Mouse (Mus musculus) ES-Bruce4 (cell line): ENCODE measurements around the gene Extl1. TPM values are rescaled to one million over a fixed set of nuclear protein-coding genes. Genes with fewer than 3 reads are reported as not detected.
A peak's percentile ranks its signal among the peaks of the same experiment; 100 is the strongest.

ENCODE experiments used
- H3K27ac ChIP-seq: 2 replicates; pipeline ENCODE4 v1.5.1; 2012; ENCODE audit warnings: low read length, inconsistent platforms; ENCODE audit not compliant: insufficient read depth
- H3K27me3 ChIP-seq: 2 replicates; pipeline ENCODE4 v1.6.1; 2012; ENCODE audit warnings: mild to moderate bottlenecking, low read length, inconsistent platforms; ENCODE audit not compliant: control insufficient read depth, poor library complexity, insufficient read depth, severe bottlenecking
- H3K36me3 ChIP-seq: 2 replicates; pipeline ENCODE4 v1.6.1; 2012; ENCODE audit warnings: inconsistent platforms, mild to moderate bottlenecking, low read length, moderate library complexity; ENCODE audit not compliant: control insufficient read depth, poor library complexity, insufficient read depth, severe bottlenecking
- H3K4me1 ChIP-seq: one replicate; pipeline ENCODE4 v1.8.1; 2011; ENCODE audit warnings: low read length; ENCODE audit not compliant: control insufficient read depth, insufficient read depth
- H3K4me3 ChIP-seq: 2 replicates; pipeline ENCODE4 v1.5.1; 2011; ENCODE audit warnings: low read depth, mild to moderate bottlenecking, low read length
- H3K9ac ChIP-seq: 2 replicates; pipeline ENCODE4 v1.6.1; 2012; ENCODE audit warnings: low read depth, mild to moderate bottlenecking, inconsistent platforms; ENCODE audit not compliant: poor library complexity, severe bottlenecking
- H3K9me3 ChIP-seq: replicated peaks from 2 replicates; pipeline ENCODE4 v1.6.1; 2012; ENCODE audit warnings: mild to moderate bottlenecking, low read length, inconsistent platforms; ENCODE audit not compliant: control insufficient read depth, poor library complexity, insufficient read depth, severe bottlenecking
- CTCF ChIP-seq: IDR thresholded peaks from one replicate; pipeline ENCODE4 v1.8.1; 2011; ENCODE audit warnings: low read depth, low read length
- EP300 ChIP-seq: IDR thresholded peaks from 2 replicates; pipeline ENCODE4 v1.6.1; 2011; ENCODE audit warnings: low read depth, low read length; ENCODE audit not compliant: insufficient read depth
- POLR2A ChIP-seq: IDR thresholded peaks from one replicate; pipeline ENCODE4 v1.8.1; 2011; ENCODE audit warnings: low read length; ENCODE audit not compliant: insufficient read depth
- polyA plus RNA-seq: library from polyadenylated mRNA; stranded (reverse); fragments of >200 nt; gene quantifications from 2 replicates; pipeline ENCODE4 v1.2.4, GENCODE M21; 2011; ENCODE audit warnings: low read depth; ENCODE audit not compliant: missing spikeins, insufficient read depth, insufficient read length

Extl1 gene
- polyA plus RNA-seq, 1 experiment = 3.9 TPM

GRCm38 (mm10) chr4:134328151-134328550, 55.5 kb downstream of the Extl1 start:
- H3K4me1 ChIP-seq = peaks cover 13% of the 10 kb centered on the region
- H3K36me3 ChIP-seq = no peaks in the 10 kb centered on the region
- H3K27ac ChIP-seq = no peak overlapping the region
- H3K9me3 ChIP-seq = no peaks in the 10 kb centered on the region
- H3K4me3 ChIP-seq = no peak overlapping the region
- H3K9ac ChIP-seq = no peak overlapping the region
- H3K27me3 ChIP-seq = no peaks in the 10 kb centered on the region
- TF ChIP-seq POLR2A (no peak), EP300 (no peak), CTCF (no peak)

DNA sequence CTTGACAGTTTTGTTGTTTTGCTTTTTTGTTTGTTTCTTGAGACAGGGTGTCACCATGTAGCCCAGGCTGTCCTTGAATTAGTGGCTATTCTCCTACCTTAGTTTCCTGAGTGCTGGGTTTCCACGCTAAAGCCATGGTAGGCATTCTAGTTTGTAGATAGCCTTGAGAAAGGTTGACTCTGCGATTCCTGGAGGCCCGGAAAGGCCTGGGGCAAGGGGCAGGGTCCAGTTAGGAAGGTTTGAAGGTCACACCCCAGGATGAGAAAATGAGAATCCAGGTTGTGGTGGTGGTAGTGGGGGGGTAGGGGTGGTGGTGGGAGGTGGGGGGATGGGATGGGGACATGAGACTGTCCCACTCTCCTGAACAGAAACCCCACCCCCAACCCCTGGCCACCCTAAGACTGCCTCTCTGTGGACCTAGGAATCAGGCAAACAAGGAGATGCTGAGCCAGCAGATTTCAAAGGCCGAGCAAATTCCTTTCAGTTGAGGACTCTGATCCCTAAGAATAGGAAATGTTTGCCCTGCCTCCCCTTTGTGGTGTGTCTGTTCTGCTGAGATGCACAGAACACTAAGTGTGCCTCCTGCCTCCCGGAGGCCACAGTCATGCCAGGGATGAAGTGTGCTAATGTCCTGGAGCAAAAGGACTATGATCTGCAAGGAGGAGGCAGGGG, 56.7 kb downstream of the Extl1 start:
- Histone ChIP-seq H3K4me3 (no peak overlapping the region), H3K27me3 (no peaks in the 10 kb centered on the region), H3K9me3 (no peaks in the 10 kb centered on the region), H3K4me1 (peaks cover 13% of the 10 kb centered on the region), H3K9ac (no peak overlapping the region), H3K27ac (no peak overlapping the region), H3K36me3 (no peaks in the 10 kb centered on the region)
- TF ChIP-seq POLR2A (no peak), EP300 (no peak), CTCF (no peak)

- H3K9ac ChIP-seq = no peak overlapping the region
- no peaks in the 10 kb centered on the region for H3K9me3 ChIP-seq
- H3K4me3 ChIP-seq = no peak overlapping the region
- no peaks in the 10 kb centered on the region for H3K27me3 ChIP-seq
- H3K36me3 ChIP-seq = no peaks in the 10 kb centered on the region
- peaks cover 11% of the 10 kb centered on the region for H3K4me1 ChIP-seq
- TF ChIP-seq CTCF = no peak
- TF ChIP-seq EP300 = no peak
- TF ChIP-seq POLR2A = no peak
- H3K27ac ChIP-seq = no peak overlapping the region
These were observed 59.0 kb downstream of the Extl1 start for GRCm38 (mm10) chr4:134324655-134325054.

DNA sequence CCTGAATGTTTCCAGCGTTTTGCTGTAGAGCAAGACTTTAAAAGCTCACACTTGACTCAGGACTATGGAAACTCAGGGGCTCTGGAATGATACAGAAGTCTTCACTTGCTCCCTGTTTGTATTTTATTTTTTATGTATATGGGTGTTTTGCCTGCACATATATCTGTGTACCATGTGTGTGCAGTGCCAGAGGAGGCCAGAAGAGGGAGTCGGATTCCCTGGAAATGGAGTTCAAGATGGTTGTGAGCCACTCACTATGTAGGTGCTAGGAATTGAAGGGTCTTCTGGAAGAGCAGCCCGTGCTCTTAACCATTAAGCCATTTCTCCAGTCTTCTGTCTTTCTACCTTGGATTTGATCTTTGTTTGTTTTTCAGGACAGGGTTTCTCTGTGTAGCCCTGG, 62.1 kb downstream of the Extl1 start:
- H3K27ac ChIP-seq = no peak overlapping the region
- no peak overlapping the region for H3K9ac ChIP-seq
- H3K27me3 ChIP-seq = no peaks in the 10 kb centered on the region
- H3K4me3 ChIP-seq = no peak overlapping the region
- no peak for TF ChIP-seq POLR2A
- peak; percentile 45 for TF ChIP-seq CTCF
- H3K9me3 ChIP-seq = no peaks in the 10 kb centered on the region
- no peaks in the 10 kb centered on the region for H3K36me3 ChIP-seq
- H3K4me1 ChIP-seq = no peaks in the 10 kb centered on the region

DNA sequence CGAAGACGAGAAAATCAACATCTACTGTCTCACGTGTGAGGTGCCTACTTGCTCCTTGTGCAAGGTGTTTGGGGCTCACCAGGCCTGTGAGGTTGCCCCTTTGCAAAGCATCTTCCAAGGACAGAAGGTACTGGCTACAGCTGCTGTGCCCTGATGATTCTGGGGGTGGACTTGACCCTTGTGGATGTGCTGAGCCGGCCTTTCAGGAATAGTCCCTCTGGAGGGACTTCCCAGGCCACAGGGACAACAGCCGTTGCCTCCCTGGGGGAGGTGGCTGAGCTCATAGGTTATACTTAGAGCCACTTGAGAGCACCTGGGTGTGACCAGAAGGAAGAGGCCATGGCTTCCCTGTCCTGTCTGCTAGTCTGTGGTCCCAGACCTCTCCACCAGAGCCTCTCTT, 64.0 kb downstream of the Extl1 start:
- Histone ChIP-seq H3K9ac (no peak overlapping the region), H3K4me3 (no peak overlapping the region), H3K36me3 (no peaks in the 10 kb centered on the region), H3K9me3 (no peaks in the 10 kb centered on the region), H3K27ac (no peak overlapping the region), H3K27me3 (no peaks in the 10 kb centered on the region), H3K4me1 (peaks cover 6% of the 10 kb centered on the region)
- no peak for TF ChIP-seq POLR2A
- no peak for TF ChIP-seq CTCF
- TF ChIP-seq EP300 = no peak

DNA sequence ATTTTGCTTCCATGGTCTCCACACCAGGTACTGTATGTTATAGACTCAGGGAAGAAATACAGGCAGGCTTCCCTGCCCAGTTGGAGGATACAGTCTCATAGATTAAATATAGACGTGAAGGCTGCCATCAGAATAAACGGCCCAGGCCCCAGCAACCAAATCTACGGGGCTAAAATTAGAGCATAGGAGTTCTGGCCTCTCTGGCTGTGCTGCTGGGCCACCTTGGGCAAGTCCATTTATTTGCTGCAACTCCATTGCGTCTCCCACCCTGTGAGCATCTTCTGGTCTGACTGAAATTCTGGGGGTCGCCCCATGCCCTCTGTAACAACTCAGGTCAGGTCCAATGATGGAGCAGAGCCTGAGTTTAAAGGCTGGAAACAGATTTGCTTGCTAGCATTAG, 64.6 kb downstream of the Extl1 start:
- no peaks in the 10 kb centered on the region for H3K27me3 ChIP-seq
- TF ChIP-seq EP300 = no peak
- H3K27ac ChIP-seq = no peak overlapping the region
- peaks cover 6% of the 10 kb centered on the region for H3K4me1 ChIP-seq
- no peaks in the 10 kb centered on the region for H3K36me3 ChIP-seq
- no peaks in the 10 kb centered on the region for H3K9me3 ChIP-seq
- no peak overlapping the region for H3K9ac ChIP-seq
- H3K4me3 ChIP-seq = no peak overlapping the region

- H3K36me3 ChIP-seq = no peaks in the 10 kb centered on the region
- H3K9ac ChIP-seq = no peak overlapping the region
- no peaks in the 10 kb centered on the region for H3K27me3 ChIP-seq
- TF ChIP-seq CTCF = peak; percentile 20
- TF ChIP-seq POLR2A = no peak
- no peak for TF ChIP-seq EP300
- no peak overlapping the region for H3K27ac ChIP-seq
- peaks cover 6% of the 10 kb centered on the region for H3K4me1 ChIP-seq
- H3K4me3 ChIP-seq = peak overlapping the region; percentile 19
- no peaks in the 10 kb centered on the region for H3K9me3 ChIP-seq
These were observed 67.3 kb downstream of the Extl1 start for GRCm38 (mm10) chr4:134316390-134316789.
